Mouse (Mus musculus): ENCODE results near the gene Qrich1.

The Qrich1 gene

GRCm38 (mm10) chr9:108492043-108492750, 24.4 kb upstream of the Qrich1 start:
- DNase-seq (ENCODE audit: low spot score) = no peak

- DNase-seq (ENCODE audit: low spot score) = no peak
Observed at GRCm38 (mm10) chr9:108493246-108493645, 23.4 kb upstream of the Qrich1 start.

GRCm38 (mm10) chr9:108494146-108494825, 22.3 kb upstream of the Qrich1 start:
- no peak for DNase-seq (ENCODE audit: low spot score)

- no peak for DNase-seq (ENCODE audit: low spot score)
Observed at GRCm38 (mm10) chr9:108494905-108495304, 21.7 kb upstream of the Qrich1 start.

- DNase-seq (ENCODE audit: low spot score) = no peak
Observed at GRCm38 (mm10) chr9:108499231-108499630, 17.4 kb upstream of the Qrich1 start.

GRCm38 (mm10) chr9:108499943-108500342, 16.7 kb upstream of the Qrich1 start:
- no peak for DNase-seq (ENCODE audit: low spot score)

GRCm38 (mm10) chr9:108506901-108507300, 9.7 kb upstream of the Qrich1 start:
- DNase-seq (ENCODE audit: low spot score) = no peak

- peak; percentile 97 for DNase-seq (ENCODE audit: low spot score)
Observed at GRCm38 (mm10) chr9:108507619-108508434, 8.8 kb upstream of the Qrich1 start, which contains the start of gene Qars. Gene Qars (plus strand): TSS chr9:108507706.

GRCm38 (mm10) chr9:108508776-108509175, 7.8 kb upstream of the Qrich1 start:
- no peak for DNase-seq (ENCODE audit: low spot score)

GRCm38 (mm10) chr9:108517253-108517930, 786 bp downstream of the Qrich1 start:
- DNase-seq (ENCODE audit: low spot score) = peak; percentile 71

- no peak for DNase-seq (ENCODE audit: low spot score)
Observed at GRCm38 (mm10) chr9:108517931-108518332, 1.3 kb downstream of the Qrich1 start.

GRCm38 (mm10) chr9:108521604-108522003, 5.0 kb downstream of the Qrich1 start:
- DNase-seq (ENCODE audit: low spot score) = no peak

GRCm38 (mm10) chr9:108523341-108523740, 6.7 kb downstream of the Qrich1 start:
- no peak for DNase-seq (ENCODE audit: low spot score)

- no peak for DNase-seq (ENCODE audit: low spot score)
Observed at GRCm38 (mm10) chr9:108525400-108525799, 8.8 kb downstream of the Qrich1 start.

- DNase-seq (ENCODE audit: low spot score) = no peak
Observed at GRCm38 (mm10) chr9:108530954-108531353, 14.3 kb downstream of the Qrich1 start.

GRCm38 (mm10) chr9:108531496-108531895, 14.9 kb downstream of the Qrich1 start:
- DNase-seq (ENCODE audit: low spot score) = no peak

- DNase-seq (ENCODE audit: low spot score) = no peak
Observed at GRCm38 (mm10) chr9:108540846-108541245, 24.2 kb downstream of the Qrich1 start.

- DNase-seq (ENCODE audit: low spot score) = no peak
Observed at GRCm38 (mm10) chr9:108545986-108546385, 29.4 kb downstream of the Qrich1 start.

GRCm38 (mm10) chr9:108546875-108547274, 30.3 kb downstream of the Qrich1 start:
- DNase-seq (ENCODE audit: low spot score) = no peak

- no peak for DNase-seq (ENCODE audit: low spot score)
Observed at GRCm38 (mm10) chr9:108559169-108559568, 42.6 kb downstream of the Qrich1 start.

GRCm38 (mm10) chr9:108560227-108560841, 43.7 kb downstream of the Qrich1 start, which contains the start of gene Impdh2:
Gene Impdh2 (plus strand): TSS chr9:108560286.
- peak; percentile 96 for DNase-seq (ENCODE audit: low spot score)

GRCm38 (mm10) chr9:108563671-108564070, 47.1 kb downstream of the Qrich1 start:
- DNase-seq (ENCODE audit: low spot score) = no peak

Data from lung, postnatal 25 days (tissue).